Mouse (Mus musculus) E14TG2a.4 (cell line): Measurements from ENCODE around the gene Tacr1.
A peak's percentile ranks its signal among the peaks of the same experiment; 100 is the strongest.

ENCODE experiments used
- H3K27me3 ChIP-seq: 2 replicates; pipeline ENCODE4 v1.6.1; 2014; ENCODE audit warnings: low read length, control low read depth; ENCODE audit not compliant: insufficient read depth
- H3K36me3 ChIP-seq: 2 replicates; pipeline ENCODE4 v1.6.1; 2014; ENCODE audit warnings: low read length, control low read depth; ENCODE audit not compliant: insufficient read depth
- H3K4me1 ChIP-seq: replicated peaks from 2 replicates; pipeline ENCODE4 v1.6.1; 2014; ENCODE audit warnings: low read depth, low read length, control low read depth
- H3K4me3 ChIP-seq: replicated peaks from 2 replicates; pipeline ENCODE4 v1.5.1; 2014; ENCODE audit warnings: mild to moderate bottlenecking, low read length
- H3K9me3 ChIP-seq: 2 replicates; pipeline ENCODE4 v1.6.1; 2014; ENCODE audit warnings: low read length, control low read depth
- CTCF ChIP-seq: conservative IDR thresholded peaks from 2 replicates; pipeline ENCODE4 v1.5.1; 2014; ENCODE audit warnings: low read length
- NANOG ChIP-seq: IDR thresholded peaks from 2 replicates; pipeline ENCODE4 v1.6.1; 2014; ENCODE audit warnings: borderline replicate concordance, low read length, mixed read lengths
- POU5F1 ChIP-seq: IDR thresholded peaks from 2 replicates; pipeline ENCODE4 v1.6.1; 2014; ENCODE audit warnings: low read length, borderline replicate concordance

Tacr1 gene

GRCm38 (mm10) chr6:82401595-82402451 is at the start of gene Tacr1:
TSS of gene Tacr1 (plus strand) at chr6:82402334.
- H3K36me3 ChIP-seq = no peaks in the 10 kb centered on the region
- no peak for TF ChIP-seq CTCF
- TF ChIP-seq NANOG = no peak
- TF ChIP-seq POU5F1 = no peak
- peaks cover 28% of the 10 kb centered on the region for H3K4me1 ChIP-seq
- H3K27me3 ChIP-seq = peaks cover 63% of the 10 kb centered on the region
- H3K4me3 ChIP-seq = peak within 1 kb of the TSS; percentile 71
- no peaks in the 10 kb centered on the region for H3K9me3 ChIP-seq

GRCm38 (mm10) chr6:82376144-82376543 is 26.0 kb upstream of the Tacr1 start:
- TF ChIP-seq NANOG = no peak
- TF ChIP-seq CTCF = no peak
- H3K4me3 ChIP-seq = no peak overlapping the region
- no peaks in the 10 kb centered on the region for H3K27me3 ChIP-seq
- no peaks in the 10 kb centered on the region for H3K36me3 ChIP-seq
- peaks cover 13% of the 10 kb centered on the region for H3K4me1 ChIP-seq
- no peaks in the 10 kb centered on the region for H3K9me3 ChIP-seq

DNA sequence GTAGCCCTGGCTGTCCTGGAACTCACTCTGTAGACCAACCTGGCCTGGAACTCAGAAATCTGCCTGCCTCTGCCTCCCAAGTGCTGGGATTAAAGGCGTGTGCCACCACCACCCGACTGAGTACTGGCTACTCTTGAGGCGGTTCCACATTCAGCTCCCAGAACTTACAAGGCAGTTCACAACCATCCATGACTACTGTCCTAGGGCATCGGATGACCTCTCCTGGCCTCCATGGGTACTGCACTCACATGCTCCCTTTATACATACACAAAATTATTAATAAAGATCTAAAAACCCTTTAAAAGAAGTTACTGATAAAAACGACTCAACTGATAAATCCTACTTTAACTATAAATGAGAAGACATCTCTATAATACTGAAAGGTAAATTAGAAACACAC is 18.6 kb upstream of the Tacr1 start:
- H3K27me3 ChIP-seq = no peaks in the 10 kb centered on the region
- TF ChIP-seq CTCF = peak; percentile 27
- no peak for TF ChIP-seq NANOG
- TF ChIP-seq POU5F1 = no peak
- H3K9me3 ChIP-seq = peaks cover 3% of the 10 kb centered on the region
- H3K36me3 ChIP-seq = no peaks in the 10 kb centered on the region
- H3K4me3 ChIP-seq = no peak overlapping the region
- H3K4me1 ChIP-seq = no peaks in the 10 kb centered on the region

DNA sequence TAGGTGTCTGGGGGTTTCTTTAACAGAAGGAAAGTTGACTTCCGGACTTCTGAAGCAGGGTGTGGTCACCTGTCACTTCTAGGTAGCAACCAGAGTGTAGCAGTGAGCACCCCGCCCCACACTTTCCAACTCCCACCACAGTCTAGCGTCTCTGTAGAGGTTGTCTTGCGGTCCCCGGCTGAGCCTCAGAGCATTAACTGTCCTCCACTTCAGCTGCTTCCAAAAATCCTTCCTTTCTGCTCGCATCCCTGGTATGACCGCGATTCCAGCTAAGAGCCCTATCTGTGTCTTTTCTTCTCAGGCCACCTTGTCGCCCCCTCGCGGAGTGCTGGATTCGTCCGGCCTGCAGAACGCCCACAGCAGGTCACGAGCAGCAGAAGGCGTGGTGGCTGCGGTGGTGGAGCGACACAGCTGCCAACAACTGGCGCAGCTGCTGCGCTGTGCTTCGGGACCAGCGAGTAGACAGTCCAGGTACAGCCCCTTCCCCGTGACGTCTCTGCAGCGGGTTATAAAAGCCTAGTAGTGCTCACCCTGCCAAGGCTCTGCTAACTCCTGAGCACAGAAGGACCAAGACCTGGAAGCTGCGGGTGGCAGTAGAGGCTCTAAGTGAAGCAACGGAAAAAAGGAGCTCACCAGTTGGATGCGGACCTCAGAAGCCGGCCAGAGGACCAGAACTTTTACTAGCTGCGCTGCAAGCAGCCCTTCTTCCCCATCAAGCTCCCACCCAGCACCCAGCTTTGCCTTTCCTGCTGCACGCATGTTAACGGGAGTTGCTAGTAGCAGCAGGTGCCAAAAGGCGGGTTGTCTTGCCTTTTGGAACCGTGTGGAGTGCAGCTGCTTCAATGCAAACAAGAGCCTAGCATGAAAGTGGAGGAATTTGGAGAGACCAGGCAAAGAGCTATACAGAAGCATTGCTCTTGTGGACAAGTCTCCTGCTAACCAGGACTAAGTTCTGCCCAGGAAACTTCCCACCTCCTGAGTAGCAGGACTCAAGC is 664 bp downstream of the Tacr1 start:
- no peaks in the 10 kb centered on the region for H3K9me3 ChIP-seq
- H3K4me1 ChIP-seq = peaks cover 28% of the 10 kb centered on the region
- H3K36me3 ChIP-seq = no peaks in the 10 kb centered on the region
- TF ChIP-seq CTCF (no peak), NANOG (no peak), POU5F1 (no peak)
- H3K4me3 ChIP-seq = peak overlapping the region; percentile 71
- peaks cover 63% of the 10 kb centered on the region for H3K27me3 ChIP-seq

DNA sequence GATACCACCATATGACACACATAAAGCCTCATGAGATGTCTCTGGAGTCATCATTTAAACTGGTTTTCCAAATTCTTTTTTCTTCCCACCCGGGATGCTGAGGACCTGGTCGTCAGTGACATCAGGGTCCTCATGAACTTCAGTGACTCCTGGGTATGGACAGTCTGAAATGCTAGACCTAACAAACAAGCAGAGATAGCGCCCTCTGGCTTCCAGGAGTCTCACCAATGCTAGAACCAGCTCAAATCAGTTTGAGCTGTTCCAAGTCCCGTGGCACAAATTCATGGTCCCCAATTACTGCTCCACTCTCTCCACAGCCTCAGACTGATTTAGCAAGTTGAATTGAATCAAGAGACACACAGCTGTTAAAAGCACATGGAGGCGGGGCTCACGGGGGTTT is 16.2 kb downstream of the Tacr1 start:
- no peaks in the 10 kb centered on the region for H3K36me3 ChIP-seq
- no peaks in the 10 kb centered on the region; the same call in 1 of the 2 replicates for H3K27me3 ChIP-seq
- no peak overlapping the region for H3K4me3 ChIP-seq
- TF ChIP-seq POU5F1 (no peak), CTCF (peak; percentile 48)
- no peaks in the 10 kb centered on the region for H3K4me1 ChIP-seq
- H3K9me3 ChIP-seq = no peaks in the 10 kb centered on the region

GRCm38 (mm10) chr6:82420222-82420621 is 18.1 kb downstream of the Tacr1 start:
- TF ChIP-seq POU5F1 = no peak
- TF ChIP-seq NANOG = no peak
- TF ChIP-seq CTCF = no peak
- H3K4me1 ChIP-seq = no peaks in the 10 kb centered on the region
- H3K36me3 ChIP-seq = no peaks in the 10 kb centered on the region
- H3K27me3 ChIP-seq = no peaks in the 10 kb centered on the region; the same call in 1 of the 2 replicates
- H3K9me3 ChIP-seq = no peaks in the 10 kb centered on the region
- H3K4me3 ChIP-seq = no peak overlapping the region

DNA sequence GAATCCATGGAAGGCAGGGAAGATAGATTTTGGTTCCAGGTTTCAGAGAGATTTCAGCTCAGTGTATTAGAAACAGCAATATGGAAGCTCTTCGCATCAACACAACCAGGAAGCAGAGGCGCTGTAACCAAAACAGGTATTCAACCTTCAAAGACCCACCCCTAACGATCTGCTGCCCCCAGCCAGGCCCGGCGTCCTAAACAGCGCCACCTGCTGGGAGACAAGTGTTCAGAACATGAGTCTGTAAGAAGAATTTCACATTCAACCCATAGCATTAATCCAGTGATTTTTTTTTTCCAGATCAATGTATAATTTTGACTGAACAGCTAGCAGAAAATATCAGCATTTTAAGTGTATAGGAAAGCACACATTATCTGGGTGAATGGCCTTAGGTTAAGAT is 26.8 kb downstream of the Tacr1 start:
- Histone ChIP-seq H3K9me3 (no peaks in the 10 kb centered on the region), H3K4me3 (no peak overlapping the region), H3K27me3 (peaks cover 3% of the 10 kb centered on the region; the same call in 1 of the 2 replicates), H3K36me3 (no peaks in the 10 kb centered on the region), H3K4me1 (no peaks in the 10 kb centered on the region)
- TF ChIP-seq NANOG (no peak), CTCF (peak; percentile 75)

DNA sequence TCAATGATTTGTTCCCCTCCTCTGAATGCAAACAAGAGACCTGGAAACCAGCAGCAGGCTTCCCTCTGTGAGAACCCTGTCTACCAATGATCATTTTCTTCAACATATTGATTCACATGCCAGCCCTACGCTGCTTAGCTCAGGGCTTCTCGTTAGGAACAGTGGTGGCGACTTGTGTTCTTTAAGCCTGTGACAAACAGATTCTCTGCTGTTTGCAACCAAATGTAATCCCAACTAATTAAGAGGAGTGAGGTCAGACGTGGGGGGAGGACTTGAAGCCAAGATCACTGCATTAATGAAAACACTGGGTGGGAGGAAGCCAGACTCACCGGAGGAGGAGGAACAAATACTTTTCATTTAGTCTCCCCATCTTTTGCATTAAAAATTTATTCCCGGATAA is 27.6 kb downstream of the Tacr1 start:
- H3K4me3 ChIP-seq = no peak overlapping the region
- H3K4me1 ChIP-seq = no peaks in the 10 kb centered on the region
- no peaks in the 10 kb centered on the region for H3K36me3 ChIP-seq
- TF ChIP-seq NANOG (no peak), CTCF (no peak), POU5F1 (no peak)
- peaks cover 3% of the 10 kb centered on the region; the same call in 1 of the 2 replicates for H3K27me3 ChIP-seq
- H3K9me3 ChIP-seq = no peaks in the 10 kb centered on the region
